ENCODE assay signal across 13 mouse cellular contexts in genomic region chr15:84729685-84730084, GRCm38 (mm10). TPM values are rescaled to one million over a fixed set of nuclear protein-coding genes. Genes with fewer than 3 reads are reported as not detected.
DNase-seq lines count a peak whose midpoint lies in the region; ATAC-seq and TF ChIP-seq lines count a peak whose summit lies in the region.
"Had no signal": no experiment of that assay in that cellular context is flagged by ENCODE, and none has a peak within 500 bp of the region (broad histone marks: within the 10 kb centered on the region; RNA-seq: fewer than 3 reads in every experiment).

No protein-coding gene starts in this region.

- no peak overlapping the region for H3K9ac ChIP-seq in forebrain, postnatal 0 days
- H3K9ac ChIP-seq in forebrain, embryonic 15.5 days (replicated peaks): no peak overlapping the region
- no peak overlapping the region for H3K9ac ChIP-seq in midbrain, postnatal 0 days (replicated peaks; ENCODE audit: low read length, poor library complexity, severe bottlenecking)
- H3K9ac ChIP-seq: embryonic facial prominence, embryonic 13.5 days; liver, embryonic 13.5 days; midbrain, embryonic 12.5 days had no signal

- no peaks in the 10 kb centered on the region for H3K9me3 ChIP-seq in forebrain, postnatal 0 days (ENCODE audit: low read length)
- no peaks in the 10 kb centered on the region for H3K9me3 ChIP-seq in forebrain, embryonic 15.5 days
- no peaks in the 10 kb centered on the region for H3K9me3 ChIP-seq in midbrain, postnatal 0 days (ENCODE audit: low read length)
- H3K9me3 ChIP-seq in midbrain, embryonic 10.5 days (replicated peaks): no peaks in the 10 kb centered on the region
- H3K9me3 ChIP-seq: embryonic facial prominence, embryonic 13.5 days; liver, embryonic 13.5 days; midbrain, embryonic 12.5 days had no signal

- H3K27ac ChIP-seq in forebrain, postnatal 0 days (ENCODE audit: low read depth, low read length): no peak overlapping the region
- H3K27ac ChIP-seq in forebrain, embryonic 15.5 days (replicated peaks): no peak overlapping the region
- no peak overlapping the region for H3K27ac ChIP-seq in midbrain, postnatal 0 days (ENCODE audit: low read depth, low read length)
- no peak overlapping the region for H3K27ac ChIP-seq in midbrain, embryonic 10.5 days (replicated peaks)
- H3K27ac ChIP-seq: embryonic facial prominence, embryonic 13.5 days; liver, embryonic 13.5 days; midbrain, embryonic 12.5 days had no signal

- ATAC-seq in forebrain, postnatal 0 days: peak; percentile 67
- no peak for ATAC-seq in forebrain, embryonic 15.5 days (replicated peaks)
- ATAC-seq in midbrain, postnatal 0 days (ENCODE audit: low FRiP score): peak; percentile 49; the same call in 1 of the 2 replicates
- no peak for ATAC-seq in erythroid progenitor cell, adult 5-6 weeks (replicated peaks; ENCODE audit: low FRiP score, poor library complexity, severe bottlenecking)

- H3K4me3 ChIP-seq in forebrain, postnatal 0 days (ENCODE audit: low read depth, low read length): no peak overlapping the region
- H3K4me3 ChIP-seq in forebrain, embryonic 15.5 days: no peak overlapping the region
- no peak overlapping the region for H3K4me3 ChIP-seq in midbrain, postnatal 0 days (ENCODE audit: low read depth, low read length)
- no peak overlapping the region for H3K4me3 ChIP-seq in midbrain, embryonic 10.5 days
- H3K4me3 ChIP-seq: embryonic facial prominence, embryonic 13.5 days; liver, embryonic 13.5 days; midbrain, embryonic 12.5 days had no signal

- no peak overlapping the region for H3K4me2 ChIP-seq in forebrain, postnatal 0 days (ENCODE audit: low read depth)
- H3K4me2 ChIP-seq in forebrain, embryonic 15.5 days (replicated peaks): no peak overlapping the region
- no peak overlapping the region for H3K4me2 ChIP-seq in midbrain, postnatal 0 days (ENCODE audit: low read depth, low read length, poor library complexity, severe bottlenecking)
- H3K4me2 ChIP-seq: embryonic facial prominence, embryonic 13.5 days; liver, embryonic 13.5 days; midbrain, embryonic 12.5 days had no signal

- TF ChIP-seq CTCF in forebrain, postnatal 0 days (IDR thresholded peaks at IDR 0.05; ENCODE audit: low read depth): no peak
- no peak for TF ChIP-seq CTCF in midbrain, postnatal 0 days (IDR thresholded peaks at IDR 0.05)

- DNase-seq in forebrain, postnatal 0 days: peak; percentile 51
- peak; percentile 85 for DNase-seq in midbrain, postnatal 0 days (ENCODE audit: low spot score)
- DNase-seq in midbrain, embryonic 10.5 days (ENCODE audit: low spot score): no peak
- peak; percentile 10 for DNase-seq in cerebellum, adult 9-11 months
- peak; percentile 54 to 60 for DNase-seq in layer of hippocampus, postnatal 14 days (ENCODE audit: low spot score in 2 of 2)
- no peak for DNase-seq in thymus, postnatal 14 days
- DNase-seq: B cell, adult 2 months; liver, embryonic 13.5 days had no signal

- no peaks in the 10 kb centered on the region for H3K4me1 ChIP-seq in forebrain, postnatal 0 days (ENCODE audit: insufficient read depth)
- 0 out of 2 replicates have a peak, but pooled peaks cover 5% of the 10 kb centered on the region for H3K4me1 ChIP-seq in forebrain, embryonic 15.5 days
- H3K4me1 ChIP-seq in midbrain, postnatal 0 days (ENCODE audit: insufficient read depth, low read length): no peaks in the 10 kb centered on the region
- peaks cover 11% of the 10 kb centered on the region for H3K4me1 ChIP-seq in midbrain, embryonic 10.5 days
- H3K4me1 ChIP-seq: liver, embryonic 13.5 days had no signal

- no peaks in the 10 kb centered on the region for H3K36me3 ChIP-seq in forebrain, postnatal 0 days (ENCODE audit: insufficient read depth)
- H3K36me3 ChIP-seq in forebrain, embryonic 15.5 days: no peaks in the 10 kb centered on the region
- no peaks in the 10 kb centered on the region for H3K36me3 ChIP-seq in midbrain, postnatal 0 days (ENCODE audit: insufficient read depth, low read length)
- no peaks in the 10 kb centered on the region for H3K36me3 ChIP-seq in midbrain, embryonic 10.5 days
- H3K36me3 ChIP-seq: embryonic facial prominence, embryonic 13.5 days; liver, embryonic 13.5 days; midbrain, embryonic 12.5 days had no signal

- 55% methylated on average over 6 of the region's 6 CpGs for WGBS in forebrain, postnatal 0 days
- 56% methylated on average over 6 of the region's 6 CpGs for WGBS in forebrain, embryonic 15.5 days
- WGBS in midbrain, postnatal 0 days: 53% methylated on average over 6 of the region's 6 CpGs
- 79% methylated on average over 6 of the region's 6 CpGs for WGBS in midbrain, embryonic 10.5 days

- H3K27me3 ChIP-seq in forebrain, postnatal 0 days (ENCODE audit: insufficient read depth, low read length): no peaks in the 10 kb centered on the region
- H3K27me3 ChIP-seq in forebrain, embryonic 15.5 days: no peaks in the 10 kb centered on the region
- H3K27me3 ChIP-seq in midbrain, postnatal 0 days (ENCODE audit: insufficient read depth, low read length): no peaks in the 10 kb centered on the region
- no peaks in the 10 kb centered on the region for H3K27me3 ChIP-seq in midbrain, embryonic 10.5 days (ENCODE audit: low read depth, poor library complexity, severe bottlenecking)
- H3K27me3 ChIP-seq: embryonic facial prominence, embryonic 13.5 days; liver, embryonic 13.5 days had no signal

RNA-seq across cellular contexts. Expression of gene Arhgap8, which starts 9.8 kb away (rescaled TPM):
- total RNA-seq in forebrain, postnatal 0 days (2014; rRNA removed): 0.29 TPM in 1 of 2 replicates, not detected in the other
- polyA plus RNA-seq in forebrain, postnatal 0 days (2015; fragmentation: Nextera tagmentation; extraction: Ambion mirVana): 0.19 and 0.44 TPM in 2 replicates
- 0.27 and 0.60 TPM in 2 replicates for polyA plus RNA-seq in forebrain, embryonic 15.5 days (2015; fragmentation: Nextera tagmentation; extraction: Ambion mirVana)
- 0.44 and 0.61 TPM in 2 replicates for total RNA-seq in midbrain, postnatal 0 days (2014; rRNA removed)
- polyA plus RNA-seq in midbrain, postnatal 0 days (2015; fragmentation: Nextera tagmentation; extraction: Ambion mirVana): 0.33 and 0.53 TPM in 2 replicates
- 1.5 and 1.7 TPM in 2 replicates for polyA plus RNA-seq in midbrain, embryonic 10.5 days (2016; fragmentation: Nextera tagmentation; extraction: Ambion mirVana)
- total RNA-seq in layer of hippocampus, postnatal 14 days (2021): not detected
- not detected in 2 replicates for total RNA-seq in erythroid progenitor cell, adult 5-6 weeks (2015; ENCODE audit: low replicate concordance)
- not detected in 2 replicates for total RNA-seq in erythroid progenitor cell, adult 5-6 weeks (2017; ENCODE audit: low replicate concordance)
- total RNA-seq: neutrophil, adult 5-6 weeks had no signal

Comparison
In these comparisons a context has a peak if more than half of its experiments do, and no peak if none do; other contexts are left out.
1. ATAC-seq: peak in forebrain, postnatal 0 days (single experiment) and midbrain, postnatal 0 days (single experiment); none in forebrain, embryonic 15.5 days (single experiment) and erythroid progenitor cell, adult 5-6 weeks (single experiment).
2. DNase-seq: peak in forebrain, postnatal 0 days (single experiment), midbrain, postnatal 0 days (single experiment), cerebellum, adult 9-11 months (single experiment) and layer of hippocampus, postnatal 14 days (2 of 2); none in midbrain, embryonic 10.5 days (single experiment) and thymus, postnatal 14 days (single experiment).